ENCODE assay signal across 27 mouse cellular contexts in the genomic region with DNA sequence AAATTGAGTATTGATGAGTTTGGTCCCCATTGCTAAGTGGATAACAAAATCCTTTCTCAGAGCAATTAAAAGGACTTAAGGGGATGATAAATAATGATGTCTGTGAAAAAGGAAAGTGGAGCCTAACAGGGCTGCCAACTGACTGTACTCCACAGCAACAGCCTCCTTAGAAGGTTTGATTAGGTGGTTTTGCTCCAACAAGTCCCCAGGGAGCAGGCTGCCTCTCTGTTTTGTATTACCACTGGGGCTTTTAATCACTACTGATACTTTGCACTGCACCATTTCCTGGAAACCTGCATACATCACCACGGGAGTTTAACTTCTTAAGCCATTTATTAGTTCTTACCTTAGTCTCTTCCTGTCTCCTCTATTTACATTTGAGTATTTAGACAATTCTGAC.
DNase-seq lines count a peak whose midpoint lies in the region; ATAC-seq lines count a peak whose summit lies in the region.
"Had no signal": no experiment of that assay in that cellular context is flagged by ENCODE, and none has a peak within 500 bp of the region (broad histone marks: within the 10 kb centered on the region; RNA-seq: fewer than 3 reads in every experiment).

No protein-coding gene starts in this region.

- 22% methylated on average over 1 of the region's 1 CpGs for WGBS in embryonic facial prominence, embryonic 14.5 days
- whole genome bisulfite sequencing in limb, embryonic 11.5 days, result 12% methylated on average over 1 of the region's 1 CpGs

- H3K9me3 ChIP-seq in embryonic facial prominence, embryonic 14.5 days (ENCODE audit: control insufficient read depth, low read length), result no peaks in the 10 kb centered on the region
- no peaks in the 10 kb centered on the region for H3K9me3 ChIP-seq in limb, embryonic 11.5 days (ENCODE audit: control insufficient read depth, low read length)
- H3K9me3 ChIP-seq: embryonic facial prominence, embryonic 13.5 days; forebrain, embryonic 15.5 days; G1E; hindbrain, embryonic 12.5 days; limb, embryonic 13.5 days; lung, embryonic 15.5 days; midbrain, embryonic 12.5 days had no signal

- H3K4me1 ChIP-seq in embryonic facial prominence, embryonic 14.5 days (ENCODE audit: control insufficient read depth, insufficient read depth, low read length), result no peaks in the 10 kb centered on the region
- no peaks in the 10 kb centered on the region for H3K4me1 ChIP-seq in limb, embryonic 11.5 days (ENCODE audit: control insufficient read depth, insufficient read depth, low read length)
- H3K4me1 ChIP-seq: embryonic facial prominence, embryonic 13.5 days; forebrain, embryonic 15.5 days; hindbrain, embryonic 12.5 days; lung, embryonic 15.5 days; midbrain, embryonic 12.5 days had no signal

- no peak overlapping the region for H3K4me3 ChIP-seq in embryonic facial prominence, embryonic 14.5 days (ENCODE audit: low read depth, low read length)
- H3K4me3 ChIP-seq in limb, embryonic 11.5 days (ENCODE audit: low read depth, low read length), result no peak overlapping the region
- H3K4me3 ChIP-seq: embryonic facial prominence, embryonic 13.5 days; forebrain, embryonic 15.5 days; hindbrain, embryonic 12.5 days; limb, embryonic 13.5 days; lung, embryonic 15.5 days; midbrain, embryonic 12.5 days; myocyte had no signal

- no peaks in the 10 kb centered on the region for H3K27me3 ChIP-seq in embryonic facial prominence, embryonic 14.5 days (replicated peaks; ENCODE audit: control insufficient read depth, insufficient read depth, low read length)
- no peaks in the 10 kb centered on the region for H3K27me3 ChIP-seq in limb, embryonic 11.5 days (ENCODE audit: control insufficient read depth, insufficient read depth, low read length)
- H3K27me3 ChIP-seq: embryonic facial prominence, embryonic 13.5 days; forebrain, embryonic 15.5 days; hindbrain, embryonic 12.5 days; limb, embryonic 13.5 days; lung, embryonic 15.5 days; midbrain, embryonic 12.5 days had no signal

- peak; percentile 79; the same call in 1 of the 2 replicates for ATAC-seq in embryonic facial prominence, embryonic 14.5 days (ENCODE audit: low read depth)
- ATAC-seq in limb, embryonic 11.5 days (ENCODE audit: insufficient number of reproducible peaks, low FRiP score, low TSS enrichment, low read depth), result peak; percentile 75; the same call in 1 of the 2 replicates
- ATAC-seq in erythroid progenitor cell, adult 5-6 weeks (replicated peaks; ENCODE audit: low FRiP score, poor library complexity, severe bottlenecking), result no peak
- ATAC-seq: forebrain, embryonic 15.5 days; hindbrain, postnatal 0 days; intestine, embryonic 16.5 days had no signal

- no peak overlapping the region for H3K9ac ChIP-seq in embryonic facial prominence, embryonic 14.5 days (ENCODE audit: low read depth, low read length)
- H3K9ac ChIP-seq in limb, embryonic 11.5 days (ENCODE audit: low read length), result no peak overlapping the region
- H3K9ac ChIP-seq: embryonic facial prominence, embryonic 13.5 days; forebrain, embryonic 15.5 days; hindbrain, embryonic 12.5 days; limb, embryonic 13.5 days; lung, embryonic 15.5 days; midbrain, embryonic 12.5 days had no signal

- H3K27ac ChIP-seq in embryonic facial prominence, embryonic 14.5 days (replicated peaks; ENCODE audit: low read depth, low read length), result no peak overlapping the region
- H3K27ac ChIP-seq in limb, embryonic 11.5 days (replicated peaks; ENCODE audit: low read depth, low read length), result no peak overlapping the region
- H3K27ac ChIP-seq: embryonic facial prominence, embryonic 13.5 days; forebrain, embryonic 15.5 days; hindbrain, embryonic 12.5 days; hindbrain, postnatal 0 days; limb, embryonic 13.5 days; lung, embryonic 15.5 days; midbrain, embryonic 12.5 days had no signal

- no peak overlapping the region for H3K4me2 ChIP-seq in embryonic facial prominence, embryonic 14.5 days (ENCODE audit: low read depth, low read length)
- H3K4me2 ChIP-seq in limb, embryonic 11.5 days (ENCODE audit: low read depth, severe bottlenecking), result no peak overlapping the region
- H3K4me2 ChIP-seq: embryonic facial prominence, embryonic 13.5 days; forebrain, embryonic 15.5 days; heart, embryonic 11.5 days; hindbrain, embryonic 12.5 days; limb, embryonic 13.5 days; liver, embryonic 11.5 days; lung, embryonic 15.5 days; midbrain, embryonic 12.5 days had no signal

- H3K36me3 ChIP-seq in embryonic facial prominence, embryonic 14.5 days (ENCODE audit: control insufficient read depth, insufficient read depth, low read length), result no peaks in the 10 kb centered on the region
- no peaks in the 10 kb centered on the region for H3K36me3 ChIP-seq in limb, embryonic 11.5 days (ENCODE audit: control insufficient read depth, insufficient read depth, low read length)
- H3K36me3 ChIP-seq: embryonic facial prominence, embryonic 13.5 days; forebrain, embryonic 15.5 days; G1E; hindbrain, embryonic 12.5 days; limb, embryonic 13.5 days; lung, embryonic 15.5 days; midbrain, embryonic 12.5 days had no signal

- DNase-seq in embryo, embryonic 10.5 days (ENCODE audit: low spot score), result peak; percentile 4
- no peak for DNase-seq in embryo, embryonic 10 days (ENCODE audit: low spot score)
- DNase-seq in R1 (ENCODE audit: low read depth, low spot score), result peak; percentile 11
- DNase-seq in embryonic facial prominence, embryonic 14.5 days (ENCODE audit: low spot score), result peak; percentile 22
- DNase-seq in limb, embryonic 11.5 days (ENCODE audit: low spot score), result peak; percentile 59
- DNase-seq in T-cell, adult 2 months (ENCODE audit: low spot score), result no peak
- no peak for DNase-seq in thymus, adult 18-20 months
- DNase-seq: adrenal gland, postnatal 14 days; cerebellum, adult 18-20 months; cerebellum, postnatal 10 days; gastrocnemius, postnatal 10 days; heart, postnatal 36 days; kidney, postnatal 14 days; lung, postnatal 36 days had no signal

Comparison
In these comparisons a context has a peak if more than half of its experiments do, and no peak if none do; other contexts are left out.
1. DNase-seq: peak in embryo, embryonic 10.5 days (single experiment), R1 (single experiment), embryonic facial prominence, embryonic 14.5 days (single experiment) and limb, embryonic 11.5 days (single experiment); none in embryo, embryonic 10 days (single experiment), T-cell, adult 2 months (single experiment) and thymus, adult 18-20 months (0 of 2).